Mouse (Mus musculus) spleen, adult 2 months (tissue): ENCODE results near the gene Dnmt1.

Experiments used
- CTCF ChIP-seq: fragments of 200-500 bp; IDR thresholded peaks from 2 replicates; pipeline ENCODE4 v1.5.1; 2011; ENCODE audit warnings: mild to moderate bottlenecking, inconsistent platforms; ENCODE audit not compliant: insufficient read depth, insufficient read length, insufficient replicate concordance; ENCODE audit errors: extremely low read depth
- POLR2A ChIP-seq: fragments of 200-500 bp; IDR thresholded peaks from 2 replicates; pipeline ENCODE4 v1.6.1; 2011; ENCODE audit warnings: low read depth, low read length, inconsistent platforms

GRCm38 (mm10) chr9:20862225-20862624, 97.5 kb downstream of the Dnmt1 start:
- TF ChIP-seq CTCF (no peak), POLR2A (no peak)
